Mouse (Mus musculus) kidney, adult 2 months (tissue): ENCODE results near the gene Hoxb8.

ENCODE experiments used
- CTCF ChIP-seq: fragments of 200-500 bp; conservative IDR thresholded peaks from 2 replicates; pipeline ENCODE4 v1.5.1; 2011; ENCODE audit warnings: low read depth, mild to moderate bottlenecking, control low read depth, low read length, moderate library complexity, mixed read lengths; ENCODE audit not compliant: insufficient read depth, insufficient read length
- POLR2A ChIP-seq: fragments of 200-500 bp; IDR thresholded peaks from one replicate; pipeline ENCODE4 v1.6.1; 2011; ENCODE audit warnings: low read depth, low read length, control low read depth

DNA sequence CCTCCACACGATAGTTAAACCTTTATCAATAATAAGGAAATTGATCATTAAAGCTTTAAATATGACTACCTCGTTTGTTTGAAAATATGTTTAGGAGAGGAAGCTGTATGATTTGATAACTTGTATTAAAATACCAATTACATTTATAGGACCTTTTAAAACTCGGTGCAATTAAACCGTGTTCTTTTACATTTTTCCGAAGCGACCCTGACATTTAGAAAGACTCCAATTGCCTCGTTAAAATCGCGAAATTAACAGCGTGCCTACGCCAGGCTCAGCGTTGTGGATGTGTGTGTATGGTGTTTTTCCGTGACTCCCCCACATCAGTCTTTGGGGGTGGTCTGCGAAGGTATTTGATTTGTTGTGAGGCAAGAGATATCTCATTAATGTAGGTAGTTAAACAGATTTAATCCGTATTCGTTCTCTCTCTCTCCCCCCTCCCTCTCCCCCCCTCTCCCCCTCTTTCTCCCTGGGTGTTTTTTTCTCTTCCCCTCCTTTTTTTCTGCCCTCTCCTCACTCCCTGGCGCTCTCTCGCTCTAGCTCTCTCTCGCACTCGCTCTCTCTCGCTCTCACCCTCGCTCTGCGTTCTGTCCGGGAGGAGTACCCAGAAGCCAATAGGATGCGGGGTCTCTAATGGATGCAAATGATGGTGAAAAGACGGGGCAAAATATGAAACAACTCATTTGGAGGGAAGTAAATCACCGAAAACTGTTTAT lies at the start of gene Hoxb8:
- no peak for TF ChIP-seq CTCF
- no peak for TF ChIP-seq POLR2A
